Mouse (Mus musculus): Measurements from ENCODE around the gene Gm20741.

The Gm20741 gene

GRCm38 (mm10) chr16:88811827-88812226 lies at the start of gene Gm20741:
Gene Gm20741, minus strand, starts transcription at chr16:88812220.
- DNase-seq (ENCODE audit: low read depth, low spot score), result no peak

GRCm38 (mm10) chr16:88851450-88851849 lies 39.4 kb upstream of the Gm20741 start:
- DNase-seq (ENCODE audit: low read depth, low spot score), result no peak

GRCm38 (mm10) chr16:88848558-88848957 lies 36.5 kb upstream of the Gm20741 start:
- no peak for DNase-seq (ENCODE audit: low read depth, low spot score)

GRCm38 (mm10) chr16:88847363-88847762 lies 35.3 kb upstream of the Gm20741 start:
- no peak for DNase-seq (ENCODE audit: low read depth, low spot score)

GRCm38 (mm10) chr16:88826978-88827377 lies 15.0 kb upstream of the Gm20741 start:
- DNase-seq (ENCODE audit: low read depth, low spot score), result no peak

- no peak for DNase-seq (ENCODE audit: low read depth, low spot score)
Measured at GRCm38 (mm10) chr16:88826095-88826652, 14.2 kb upstream of the Gm20741 start, which contains the start of gene Krtap14. Gene Krtap14, minus strand, starts transcription at chr16:88826145.

GRCm38 (mm10) chr16:88823736-88824135 lies 11.7 kb upstream of the Gm20741 start:
- DNase-seq (ENCODE audit: low read depth, low spot score), result no peak

GRCm38 (mm10) chr16:88820066-88820465 lies 8.0 kb upstream of the Gm20741 start, which contains the start of gene Krtap15:
Gene Krtap15, plus strand, starts transcription at chr16:88820215.
- DNase-seq (ENCODE audit: low read depth, low spot score), result no peak

- no peak for DNase-seq (ENCODE audit: low read depth, low spot score)
Measured at GRCm38 (mm10) chr16:88786786-88787185, 25.2 kb downstream of the Gm20741 start.

GRCm38 (mm10) chr16:88777596-88777995 lies 34.4 kb downstream of the Gm20741 start, which contains the start of gene Gm5965:
Gene Gm5965, plus strand, starts transcription at chr16:88777896.
- no peak for DNase-seq (ENCODE audit: low read depth, low spot score)

GRCm38 (mm10) chr16:88774106-88774505 lies 37.9 kb downstream of the Gm20741 start, which contains the start of gene 2310057N15Rik:
Gene 2310057N15Rik, minus strand, starts transcription at chr16:88774206.
- DNase-seq (ENCODE audit: low read depth, low spot score), result no peak
